Mouse (Mus musculus): Measurements from ENCODE around the gene Ccdc148.

The Ccdc148 gene

DNA sequence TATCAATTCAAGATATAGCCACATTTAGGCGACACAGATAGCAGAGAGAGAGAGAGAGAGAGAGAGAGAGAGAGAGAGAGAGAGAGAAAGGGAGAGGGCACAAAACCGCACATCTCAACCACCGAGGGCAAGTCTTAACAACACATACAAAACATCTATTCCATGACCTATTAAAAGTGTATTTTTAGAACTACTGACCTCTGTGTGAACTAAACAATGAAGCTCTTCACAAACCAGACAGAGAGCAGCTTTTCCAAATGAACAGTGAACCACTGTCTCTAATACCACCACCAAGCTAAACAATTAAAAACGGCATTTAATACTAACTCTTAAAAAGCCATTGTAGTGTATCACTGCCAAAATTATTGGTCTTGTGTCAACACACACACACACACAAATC lies 110.8 kb downstream of the Ccdc148 start:
- no peak for DNase-seq (ENCODE audit: low spot score in 2 of 2)

DNA sequence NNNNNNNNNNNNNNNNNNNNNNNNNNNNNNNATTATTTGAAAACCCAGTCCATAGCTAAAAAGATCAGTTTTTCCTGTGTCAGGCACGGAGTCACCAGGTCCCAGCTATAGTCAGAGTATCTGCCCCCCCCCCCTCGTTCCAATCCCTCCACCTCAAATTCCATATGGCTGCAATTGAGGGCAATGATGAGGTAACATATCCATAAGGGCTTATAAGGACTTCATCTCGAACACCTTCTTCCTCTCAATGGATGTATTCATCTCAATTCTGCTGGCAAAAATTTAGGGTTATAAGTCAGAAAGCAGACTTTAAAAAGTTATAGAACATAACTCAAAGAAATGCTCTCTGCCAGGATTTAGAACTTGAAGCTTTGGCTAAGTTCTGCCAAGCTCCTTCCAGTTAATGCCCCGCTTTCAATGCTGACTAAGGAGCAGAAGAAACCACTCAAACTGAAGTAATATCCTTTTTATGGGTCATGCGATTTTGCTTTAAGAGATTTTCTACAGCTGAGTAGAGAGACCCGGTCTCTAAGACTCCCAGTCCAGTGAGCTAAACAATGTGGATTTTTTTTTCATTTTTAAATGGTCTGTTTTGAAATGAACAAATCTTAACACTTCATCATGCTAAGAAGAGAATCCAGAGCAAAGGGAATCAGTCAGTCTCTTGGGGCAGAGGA lies 111.6 kb downstream of the Ccdc148 start:
- no peak for DNase-seq (ENCODE audit: low spot score in 2 of 2)

DNA sequence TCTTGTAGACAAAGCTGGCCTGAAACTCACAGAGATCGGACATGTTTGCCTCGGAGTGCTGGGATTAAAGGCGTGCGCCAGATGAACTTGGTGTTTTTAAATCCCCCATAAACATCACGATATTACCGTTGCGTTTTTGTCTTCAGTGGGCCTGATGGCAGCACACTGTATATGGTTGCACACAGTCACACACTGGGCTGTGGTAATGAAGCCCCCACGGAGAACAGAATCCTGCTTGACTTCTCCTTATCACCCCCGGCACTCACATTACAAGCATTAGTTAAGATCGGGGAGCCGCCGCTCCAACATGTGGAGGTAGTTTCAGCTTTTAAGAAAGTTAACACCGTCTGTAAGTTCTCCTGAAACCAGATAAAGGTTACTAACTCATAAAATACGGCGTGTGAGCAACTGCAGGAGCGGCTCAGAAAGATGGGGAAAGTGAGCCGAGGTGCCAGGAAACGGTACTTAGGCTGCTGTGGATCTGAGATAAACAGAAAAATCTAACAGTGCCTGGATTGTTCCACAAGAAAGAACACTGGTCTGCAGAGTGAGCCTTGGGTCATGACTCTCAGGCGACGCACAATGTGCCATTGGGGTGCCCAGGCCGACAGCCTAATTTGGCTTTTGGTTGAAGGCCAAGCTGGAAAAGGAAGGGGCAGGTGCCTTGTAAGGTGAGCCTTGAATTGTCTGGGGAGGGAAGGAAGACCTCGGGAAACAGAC lies 117.0 kb downstream of the Ccdc148 start:
- no peak for DNase-seq (ENCODE audit: low spot score in 2 of 2)

DNA sequence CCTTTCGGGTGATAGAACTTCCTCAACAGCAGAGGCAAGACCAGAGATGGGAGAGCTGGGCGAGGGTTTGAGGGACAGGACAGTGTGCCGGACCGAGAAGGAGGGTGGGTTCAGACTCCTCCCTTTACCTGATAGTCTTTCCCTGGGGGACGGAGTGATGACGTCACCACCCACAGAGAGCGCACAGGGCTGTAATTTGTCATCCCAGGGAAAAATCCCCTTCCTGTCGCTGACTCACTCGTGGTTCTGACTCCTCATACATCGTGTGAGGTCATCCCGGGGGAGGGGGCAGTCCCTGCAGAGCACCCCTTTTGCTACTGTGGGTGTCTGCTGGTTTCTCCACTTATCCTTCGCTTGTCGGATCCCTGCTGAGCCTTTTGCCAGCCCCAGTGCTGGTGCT lies 117.9 kb downstream of the Ccdc148 start:
- no peak for DNase-seq (ENCODE audit: low spot score in 2 of 2)

DNA sequence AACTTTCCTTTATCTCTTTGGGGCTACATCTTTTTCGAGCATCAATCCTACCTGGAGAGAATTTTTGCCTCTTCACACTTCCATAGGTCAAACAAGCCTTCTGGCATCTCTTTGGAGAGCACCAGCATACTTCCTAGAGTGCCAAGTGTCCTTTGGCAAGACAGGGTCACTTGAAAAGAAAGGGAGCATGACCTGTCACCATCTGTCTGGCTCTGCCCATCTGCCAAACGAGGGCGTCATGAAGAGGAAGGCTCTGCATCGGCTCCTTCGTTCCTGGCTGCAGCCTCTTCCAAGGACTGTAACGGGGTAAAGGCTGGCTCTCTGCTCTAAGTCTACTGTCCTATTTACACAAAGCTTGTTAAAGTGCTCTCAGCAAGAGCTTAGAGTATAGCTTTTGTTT lies 124.0 kb downstream of the Ccdc148 start:
- DNase-seq (ENCODE audit: low spot score in 2 of 2) = no peak

DNA sequence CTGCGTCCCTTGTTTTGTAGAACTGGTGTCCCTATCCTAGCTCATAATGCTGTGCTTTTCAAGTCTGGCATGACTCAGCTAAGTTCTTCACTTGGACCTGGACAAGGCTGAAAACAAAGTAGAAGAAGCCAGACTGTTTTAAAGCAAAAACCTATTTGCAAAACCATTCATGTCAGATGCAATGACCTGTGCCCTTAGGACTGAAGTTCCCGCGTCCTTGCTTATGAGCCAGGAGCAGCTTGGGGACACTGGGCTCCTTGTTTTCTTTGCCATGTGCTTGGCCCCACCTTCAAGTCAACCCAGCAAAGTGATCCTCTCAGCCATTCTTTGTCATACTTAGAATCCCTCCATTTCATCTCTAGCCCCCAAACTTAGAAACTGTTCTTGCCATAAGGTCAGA lies 125.3 kb downstream of the Ccdc148 start:
- no peak for DNase-seq (ENCODE audit: low spot score in 2 of 2)

DNA sequence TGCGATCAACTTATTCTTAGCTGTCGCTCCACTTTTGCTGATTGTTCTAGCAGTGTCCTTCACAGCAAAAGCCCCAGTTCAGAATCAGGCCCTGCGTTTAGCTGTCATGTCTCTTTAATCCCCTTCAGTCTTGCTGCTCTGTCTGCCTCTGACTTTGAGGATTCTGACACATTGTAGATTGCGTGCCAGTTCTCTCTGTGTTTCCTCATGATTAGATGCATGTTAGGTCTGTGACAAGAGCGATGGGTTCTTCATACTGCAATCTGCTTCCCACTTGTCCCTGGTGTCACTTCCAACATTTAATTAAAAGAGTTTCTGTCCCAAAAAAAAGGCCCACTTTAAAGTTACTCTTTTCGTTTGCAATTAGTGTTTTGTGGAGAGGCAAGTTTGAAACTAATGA lies 126.2 kb downstream of the Ccdc148 start:
- DNase-seq (ENCODE audit: low spot score in 2 of 2) = no peak

DNA sequence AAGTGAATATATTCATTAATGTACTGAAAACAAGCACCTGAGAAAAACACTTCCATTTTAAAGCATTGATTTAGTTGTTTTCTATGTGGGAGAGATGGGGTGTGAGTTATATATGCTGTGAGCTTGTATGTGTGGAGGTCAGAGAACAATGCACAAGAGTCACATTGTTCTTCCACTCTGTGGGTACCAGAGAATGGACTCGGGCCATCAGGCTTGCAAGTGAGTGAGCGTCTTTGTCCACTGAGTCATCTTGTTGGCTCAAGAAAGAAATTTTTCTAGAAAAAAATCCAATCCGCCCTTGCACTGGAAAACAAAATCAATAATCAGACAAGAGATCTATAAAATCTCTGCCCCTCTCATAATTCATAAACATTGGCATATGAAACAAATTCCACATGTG lies 135.9 kb downstream of the Ccdc148 start:
- no peak for DNase-seq (ENCODE audit: low spot score in 2 of 2)

DNA sequence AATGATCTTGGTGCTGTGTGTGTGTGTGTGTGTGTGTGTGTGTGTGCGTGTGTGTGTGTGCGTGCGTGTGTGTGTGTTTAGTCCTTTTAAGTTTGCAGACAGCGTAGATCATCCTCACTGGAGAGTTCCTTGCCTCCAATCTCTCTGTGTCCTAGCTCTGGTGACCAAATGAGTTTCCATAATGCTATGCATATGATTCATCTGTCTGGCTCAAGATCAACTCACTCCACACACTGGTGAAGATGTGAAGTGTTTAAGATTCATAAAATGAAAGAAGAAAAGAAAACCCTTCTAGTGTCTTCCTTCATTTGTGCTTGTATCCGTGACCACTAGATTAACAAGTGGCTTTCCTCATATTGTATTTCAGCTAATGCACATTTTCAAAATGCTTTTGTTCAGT lies 153.1 kb downstream of the Ccdc148 start:
- DNase-seq (ENCODE audit: low spot score in 2 of 2) = no peak

DNA sequence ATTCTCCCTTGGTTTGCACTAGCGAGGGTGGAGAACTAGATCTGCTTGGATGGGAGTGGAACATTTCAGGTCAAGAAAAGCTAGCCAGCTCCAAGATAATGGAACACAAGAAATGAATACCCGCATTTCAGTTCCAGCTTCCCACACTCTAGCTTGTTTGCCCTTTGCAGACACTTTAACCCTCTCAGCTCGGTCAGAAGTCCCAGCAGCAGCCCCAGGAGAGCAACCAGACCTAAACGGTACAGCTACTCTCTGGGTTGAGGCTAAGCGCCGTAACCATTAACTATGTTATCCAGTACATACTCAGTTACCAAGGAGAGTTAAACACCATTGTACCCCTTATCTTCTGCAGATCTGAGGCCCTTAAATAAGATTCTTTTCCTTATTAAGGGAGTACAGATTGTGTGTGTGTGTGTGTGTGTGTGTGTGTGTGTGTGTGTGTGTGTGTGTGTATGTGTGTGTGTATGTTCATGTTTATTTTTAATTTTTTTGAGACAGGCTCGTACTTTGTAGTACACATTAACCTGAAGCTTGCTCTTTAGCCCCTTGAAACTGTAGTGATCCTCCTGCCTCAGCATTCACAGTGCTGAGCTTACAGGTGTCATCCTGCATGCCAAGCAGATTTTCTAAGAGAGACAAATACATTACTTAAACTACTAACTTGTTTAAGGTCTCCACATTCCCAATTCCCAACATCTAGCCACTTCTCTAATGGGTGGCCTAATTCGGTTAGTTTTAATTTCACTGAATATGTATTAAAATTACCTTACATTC lies 153.7 kb downstream of the Ccdc148 start:
- no peak for DNase-seq (ENCODE audit: low spot score in 2 of 2)

DNA sequence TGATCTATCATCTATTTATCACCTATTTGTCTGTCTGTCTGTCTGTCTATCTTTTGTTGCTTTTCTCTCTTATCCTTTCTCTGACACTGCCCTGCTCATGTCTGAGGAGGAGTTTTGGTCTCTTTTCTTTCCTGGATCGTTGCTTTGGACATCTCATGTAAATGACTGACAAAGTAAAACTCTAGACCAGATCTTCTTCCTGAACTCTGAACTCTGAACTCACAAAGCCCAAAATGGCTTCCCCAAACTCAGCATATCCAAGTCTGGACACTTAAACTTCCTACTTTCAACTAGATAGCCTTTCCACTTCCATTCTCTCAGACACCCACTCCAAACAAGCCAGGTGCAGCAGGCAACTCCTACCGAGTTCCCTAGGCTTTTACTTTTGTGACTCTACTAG lies 163.3 kb downstream of the Ccdc148 start:
- no peak for DNase-seq (ENCODE audit: low spot score in 2 of 2)

DNA sequence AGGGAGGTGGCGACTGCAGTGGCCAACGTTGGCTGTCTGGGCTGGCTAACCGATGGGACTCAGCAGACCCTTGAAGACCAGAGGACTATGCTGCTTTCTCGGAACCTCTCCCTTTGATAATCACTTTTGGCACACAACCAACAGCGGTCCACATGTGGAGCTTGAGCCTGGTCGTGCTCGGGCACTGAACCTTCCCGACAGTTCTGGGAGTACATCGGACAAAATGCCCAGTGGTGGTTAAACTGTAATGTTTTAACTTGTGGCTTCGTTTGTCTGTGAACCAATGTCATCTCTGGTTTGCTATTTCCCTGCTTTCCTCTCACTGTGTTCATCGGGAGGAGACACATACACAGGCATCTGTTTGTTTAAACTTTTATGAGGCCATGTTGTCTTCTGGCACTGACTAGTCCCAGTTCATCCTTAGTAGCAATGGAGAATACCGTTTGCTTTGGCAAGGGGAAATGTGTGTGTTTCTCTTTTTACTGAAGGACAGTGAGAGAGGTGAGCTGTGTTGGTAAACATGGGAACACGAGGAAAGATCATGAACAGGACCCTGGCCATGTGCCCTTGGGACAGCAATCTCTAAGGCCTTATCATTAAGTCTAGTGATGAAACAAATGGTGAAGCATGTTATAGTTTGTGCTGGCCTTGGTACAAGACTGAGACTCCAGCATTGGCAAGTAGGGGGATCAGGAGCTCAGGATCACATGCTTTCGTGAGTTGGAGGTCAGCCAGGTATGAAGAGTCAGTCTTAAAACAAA lies 167.9 kb downstream of the Ccdc148 start:
- no peak for DNase-seq (ENCODE audit: low spot score in 2 of 2)

DNA sequence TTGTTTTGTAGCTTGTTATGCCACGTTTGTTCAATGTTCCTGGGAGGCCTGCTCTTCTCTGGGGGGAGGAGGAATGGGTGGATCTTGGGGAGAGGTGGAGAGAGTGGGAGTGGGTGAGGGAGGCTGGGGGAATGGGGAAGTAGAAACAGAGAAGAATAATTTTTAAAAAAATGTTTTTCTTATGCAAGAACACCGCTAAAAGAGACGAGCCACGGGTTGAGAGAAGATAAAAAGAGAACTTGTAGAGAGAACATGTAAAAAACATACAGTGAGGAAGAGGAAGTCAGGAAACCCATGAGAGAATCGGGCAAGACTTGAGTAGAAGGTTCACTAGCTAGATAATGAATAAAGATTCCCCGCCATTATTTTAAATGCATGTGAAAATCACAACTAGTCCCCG lies 182.4 kb downstream of the Ccdc148 start:
- DNase-seq (ENCODE audit: low spot score in 2 of 2) = no peak

DNA sequence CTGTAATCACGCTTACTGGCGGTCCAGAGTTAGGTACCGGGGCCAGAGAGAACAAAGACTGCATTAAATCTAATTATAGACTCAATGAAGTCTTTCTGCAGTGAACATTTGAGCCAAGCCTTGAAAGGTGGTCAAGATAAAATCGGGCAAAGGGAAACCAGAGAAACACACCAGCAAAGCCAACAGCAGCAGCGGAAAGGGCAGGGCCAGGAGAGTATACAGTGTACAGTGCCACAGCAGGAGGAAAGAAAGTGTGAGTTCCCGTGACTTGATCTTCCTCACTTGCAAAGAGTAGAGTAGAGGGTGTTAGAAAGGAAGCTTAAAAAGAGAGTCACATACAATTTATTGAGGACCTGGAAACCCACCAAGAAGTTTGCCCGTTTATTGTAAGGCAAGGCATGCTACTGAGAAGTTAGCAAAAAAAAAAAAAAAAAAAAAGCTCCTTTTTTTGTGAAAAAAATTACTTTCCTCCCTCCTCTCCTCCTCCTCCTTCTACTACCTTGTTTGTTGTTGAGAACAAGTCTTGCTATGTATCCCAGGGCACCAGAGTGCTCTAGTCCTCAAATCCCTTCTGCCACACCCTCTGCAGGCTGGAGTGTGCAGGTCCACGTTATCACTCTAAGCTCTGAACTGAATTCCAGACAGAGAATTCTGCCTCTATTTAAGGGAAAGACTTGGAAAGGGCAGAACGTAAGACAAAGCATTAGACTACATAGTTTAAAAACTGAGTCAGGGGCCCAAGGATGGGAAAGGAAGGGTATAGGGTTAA lies 188.8 kb downstream of the Ccdc148 start:
- DNase-seq (ENCODE audit: low spot score in 2 of 2) = no peak

DNA sequence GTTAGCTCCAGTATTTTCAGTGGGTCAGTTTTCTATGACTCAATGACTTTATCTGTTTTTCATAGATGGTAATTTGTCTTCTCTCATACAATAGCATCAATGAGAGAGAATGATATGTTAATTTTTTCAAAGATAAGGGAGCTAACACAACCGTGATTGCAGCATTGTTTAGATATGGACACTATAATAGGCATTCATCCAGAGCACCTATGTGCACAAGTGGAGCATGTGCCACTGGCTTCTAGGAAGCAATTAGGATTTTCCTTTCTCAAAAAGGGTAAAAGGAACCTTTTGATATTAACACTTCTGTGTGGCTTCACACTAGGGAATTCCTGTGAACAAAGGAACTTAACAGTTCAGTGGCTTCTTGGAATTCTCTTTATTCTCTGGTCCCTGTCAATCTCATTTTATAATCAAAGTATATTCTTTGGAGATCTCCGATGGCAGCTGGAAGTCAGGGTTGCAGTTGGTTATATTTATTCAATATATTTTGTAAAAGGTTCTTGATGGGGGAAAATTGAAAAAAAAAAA lies 203.6 kb downstream of the Ccdc148 start:
- DNase-seq (ENCODE audit: low spot score in 2 of 2) = no peak

DNA sequence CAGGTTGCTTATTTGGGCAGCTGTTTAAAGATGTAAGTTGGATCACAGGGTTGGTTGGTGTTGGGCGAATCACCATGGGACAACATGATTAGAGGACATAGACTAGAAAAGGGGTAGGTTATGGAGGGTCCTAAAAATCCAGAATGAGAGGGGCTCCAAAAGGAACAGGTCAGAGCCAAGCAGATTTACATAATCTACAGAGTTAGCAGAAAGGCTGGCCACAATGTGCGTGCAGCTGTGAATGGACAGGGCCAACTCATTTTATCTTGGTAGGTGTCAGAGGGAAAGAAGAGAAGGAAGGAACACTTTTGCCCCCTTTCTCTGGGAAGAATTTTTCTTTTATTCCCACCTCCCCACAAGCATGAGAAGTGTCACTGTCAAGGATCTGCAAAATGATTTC lies 204.1 kb downstream of the Ccdc148 start:
- DNase-seq (ENCODE audit: low spot score in 2 of 2) = no peak

DNA sequence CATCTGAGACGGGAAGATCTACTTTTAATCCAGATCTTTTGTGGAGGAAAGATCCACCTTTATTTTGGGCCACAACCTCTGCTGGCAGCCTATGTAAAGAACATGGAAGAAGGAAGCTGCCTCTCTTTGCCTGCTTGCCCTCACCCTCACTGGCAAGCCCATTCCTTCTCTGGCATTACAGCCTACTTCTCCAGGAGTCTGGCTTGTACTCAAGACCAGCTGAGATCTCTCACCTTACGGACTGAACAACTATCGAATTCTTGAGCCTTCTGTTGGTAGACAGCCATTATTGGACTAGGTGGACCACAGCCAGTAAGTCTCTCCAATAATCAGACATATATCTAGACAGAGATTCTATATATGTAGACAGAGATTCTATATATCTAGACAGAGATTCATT lies 208.4 kb downstream of the Ccdc148 start:
- no peak for DNase-seq (ENCODE audit: low spot score in 2 of 2)

DNA sequence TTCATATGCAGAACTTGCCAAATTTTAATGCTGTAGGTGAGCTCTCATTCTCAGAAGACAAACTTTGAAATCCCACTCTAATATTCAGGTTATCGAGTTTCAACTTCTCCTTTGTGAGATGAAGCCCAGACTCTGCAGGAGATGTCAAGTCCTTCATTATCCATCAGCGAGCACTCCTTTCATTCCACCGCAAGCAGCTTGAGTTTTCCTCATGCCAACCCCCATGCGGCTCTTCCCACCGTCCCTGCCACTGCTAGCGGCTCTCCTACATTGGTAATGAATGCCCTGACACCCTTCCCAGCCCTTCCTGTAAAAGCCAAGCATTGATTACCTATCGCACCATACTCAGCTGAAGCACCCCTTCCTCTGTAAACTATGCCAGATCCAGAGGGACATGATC lies 211.7 kb downstream of the Ccdc148 start:
- DNase-seq (ENCODE audit: low spot score in 2 of 2) = no peak

DNA sequence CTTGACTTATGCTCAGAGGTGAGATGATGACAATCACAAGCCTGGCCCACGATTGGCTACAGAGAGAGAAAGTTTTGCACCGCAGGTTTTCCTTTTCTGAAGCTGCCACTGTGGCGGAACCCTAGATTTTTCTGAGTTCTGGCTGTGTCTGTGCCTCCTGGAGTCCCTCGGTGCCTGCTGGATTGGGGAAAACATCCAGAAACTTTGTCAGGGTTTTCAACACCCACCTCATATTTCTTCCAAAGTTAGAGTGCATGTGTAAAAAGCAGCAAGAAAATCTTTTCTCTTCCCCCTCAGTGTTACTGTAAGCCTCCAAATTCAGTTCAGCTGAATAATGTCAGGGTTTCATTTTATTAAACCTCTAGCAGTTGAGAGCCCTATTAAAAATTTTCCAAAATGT lies 219.1 kb downstream of the Ccdc148 start:
- no peak for DNase-seq (ENCODE audit: low spot score in 2 of 2)

DNA sequence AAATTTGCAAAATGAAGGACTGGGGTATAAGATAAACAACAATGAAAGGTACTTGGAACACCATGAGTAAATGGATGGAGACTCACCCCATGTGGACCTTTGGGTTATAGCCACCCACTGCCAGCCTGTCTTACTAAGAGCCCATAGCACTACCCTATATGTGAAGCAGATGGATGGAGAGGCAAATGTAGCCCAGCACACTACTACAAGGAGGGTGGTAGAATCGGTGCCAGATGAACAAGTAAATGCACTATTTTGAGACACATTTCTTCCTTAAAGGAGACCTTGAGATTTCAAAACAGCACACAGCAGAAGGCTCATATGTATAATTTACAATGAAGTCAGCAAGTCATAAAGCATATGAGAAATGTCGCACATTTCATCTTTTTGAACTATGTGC lies 234.9 kb downstream of the Ccdc148 start:
- peak in 1 of 2 experiments; percentile 22 for DNase-seq (ENCODE audit: low spot score in 2 of 2)

DNA sequence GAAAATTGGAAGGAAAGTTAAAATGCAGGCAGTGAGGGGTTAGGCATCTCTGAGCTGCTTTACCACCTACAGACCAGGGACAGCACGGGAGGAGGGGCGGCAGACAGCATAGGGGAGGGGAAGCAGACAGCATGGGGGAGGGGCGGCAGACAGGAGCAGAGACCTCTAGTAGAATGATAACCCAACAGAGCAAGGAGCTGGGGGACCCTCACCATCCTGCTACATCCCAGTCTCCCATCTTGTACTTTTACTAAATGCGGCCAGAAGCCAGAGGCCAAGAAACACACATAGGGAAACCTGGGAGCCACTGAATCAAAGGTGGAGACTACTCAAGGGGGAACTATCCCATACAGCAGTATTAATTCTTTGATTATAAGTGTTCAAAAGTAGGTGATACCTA lies 242.1 kb downstream of the Ccdc148 start:
- no peak for DNase-seq (ENCODE audit: low spot score in 2 of 2)

Measured in frontal cortex, postnatal 10 days (tissue).